Mouse (Mus musculus): Measurements from ENCODE around the gene Sec23ip.
"Not testable (repeated sequence)": the region's sequence is repeated elsewhere in the genome, so short reads cannot be mapped to it uniquely, and the experiment has no call there.

Sec23ip gene

DNA sequence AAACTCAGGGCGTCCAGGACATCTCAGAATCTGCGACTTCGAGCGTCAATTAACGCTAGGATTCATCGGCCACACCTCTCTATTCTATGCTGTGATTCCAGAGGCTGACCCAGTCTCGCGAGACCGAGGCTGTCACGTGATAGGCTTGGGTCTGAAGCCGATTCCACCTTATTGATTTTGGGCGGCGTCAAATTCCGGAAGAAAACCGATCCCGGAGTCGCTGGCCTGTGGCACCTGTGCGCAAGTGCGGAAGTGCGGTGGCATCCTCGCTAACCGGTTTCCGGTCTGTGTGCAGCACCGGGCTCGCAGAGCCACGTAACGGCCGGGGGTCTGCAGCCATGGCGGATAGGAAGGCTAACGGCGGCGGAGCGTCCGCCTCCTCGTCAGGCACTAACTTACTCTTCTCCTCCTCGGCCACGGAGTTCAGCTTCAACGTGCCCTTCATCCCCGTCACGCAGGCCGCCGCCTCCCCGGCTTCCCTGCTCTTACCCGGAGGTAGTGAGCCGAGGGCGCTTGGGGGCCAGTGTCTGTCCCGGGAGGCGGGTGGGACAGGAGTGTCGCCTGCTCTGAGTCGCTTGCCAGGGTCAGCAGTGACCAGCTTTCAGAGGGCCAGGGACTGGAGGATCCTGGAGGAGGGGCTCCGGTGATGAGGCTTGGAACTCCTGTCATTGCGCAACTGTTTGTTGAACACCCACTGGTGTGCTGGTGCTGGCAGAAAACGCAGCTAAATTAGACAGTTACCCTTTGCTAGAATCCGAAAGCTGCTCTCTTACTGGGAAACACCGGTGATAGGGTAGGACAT, at the start of gene Sec23ip:
TSS of gene Sec23ip (plus strand) at position 260 of the 802 bp plus-strand sequence.
- DNase-seq (ENCODE audit: low read depth): peak; percentile 99

DNA sequence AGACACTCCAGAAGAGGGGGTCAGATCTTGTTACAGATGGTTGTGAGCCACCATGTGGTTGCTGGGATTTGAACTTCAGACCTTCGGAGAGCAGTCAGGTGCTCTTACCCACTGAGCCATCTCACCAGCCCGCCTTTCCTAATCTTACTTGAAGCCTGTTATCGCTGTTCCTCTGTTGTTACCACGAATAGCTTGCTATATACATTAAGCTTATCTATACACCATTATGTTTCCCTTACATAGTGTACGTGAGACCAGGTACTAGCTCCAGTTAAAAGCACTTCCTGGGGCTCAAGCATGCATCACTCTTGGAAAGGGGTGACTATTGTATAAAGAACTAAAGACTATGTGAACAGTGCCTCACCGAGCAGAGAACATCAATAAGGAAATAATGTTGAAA, 44.8 kb upstream of the Sec23ip start:
- not testable (repeated sequence) for DNase-seq (ENCODE audit: low read depth)

DNA sequence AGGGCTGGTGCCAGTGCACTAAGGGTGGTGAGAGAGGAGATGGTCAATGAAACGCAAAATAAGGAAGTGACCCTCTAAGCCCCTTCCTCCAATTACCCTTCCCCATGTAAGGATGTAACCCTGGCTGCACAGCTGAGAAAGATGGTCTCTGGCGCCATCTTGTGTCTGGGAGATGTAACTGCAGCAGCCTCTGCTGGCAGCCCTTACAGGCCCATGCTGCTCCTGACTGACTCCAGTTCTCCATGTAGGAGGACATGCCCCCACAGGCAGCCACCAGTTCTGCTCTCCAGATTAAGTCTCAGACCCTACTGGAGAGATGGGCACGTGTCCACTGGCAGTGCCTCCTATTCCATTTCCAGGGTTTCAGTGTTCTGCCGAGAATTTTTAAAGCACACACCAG, 39.0 kb upstream of the Sec23ip start:
- peak; percentile 64 for DNase-seq (ENCODE audit: low read depth)

DNA sequence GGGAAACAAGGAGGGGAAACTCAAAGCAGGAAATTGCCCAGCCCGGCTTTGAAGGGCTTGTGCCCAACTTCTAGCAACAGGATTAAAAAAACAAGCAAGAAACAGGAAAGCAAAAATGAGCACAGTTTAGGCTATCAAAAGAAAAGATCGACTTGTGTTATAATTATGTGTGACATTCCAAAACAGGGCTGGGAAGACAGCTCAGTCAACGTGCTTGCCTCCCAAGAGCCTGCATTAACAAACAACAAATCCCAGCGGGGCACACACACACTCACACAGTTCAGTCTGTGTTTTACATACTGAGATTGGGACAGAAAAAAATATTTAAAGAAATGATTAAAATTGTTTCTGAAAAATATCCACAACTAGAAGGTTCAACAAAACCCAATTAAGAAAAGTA, 26.8 kb upstream of the Sec23ip start:
- DNase-seq (ENCODE audit: low read depth): no peak

DNA sequence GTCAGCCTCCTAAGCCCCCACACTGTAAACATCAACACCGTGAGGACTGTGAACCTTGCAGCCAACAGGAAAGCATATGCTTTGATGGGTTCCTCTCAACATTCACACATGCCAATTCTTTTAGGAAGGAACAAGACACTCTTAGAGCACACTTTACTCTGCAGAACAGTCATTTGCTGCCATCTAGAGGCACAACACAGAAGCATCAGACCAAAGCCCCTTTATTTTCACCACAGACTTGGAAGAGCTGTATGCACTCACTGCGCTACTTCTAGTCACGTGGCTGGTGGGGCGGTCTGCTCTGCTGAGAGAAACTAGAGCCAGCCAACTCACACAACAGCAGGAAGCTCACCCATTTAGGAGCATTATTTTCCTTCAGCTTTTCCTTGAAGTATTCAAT, 20.0 kb upstream of the Sec23ip start:
- peak; percentile 90 for DNase-seq (ENCODE audit: low read depth)

DNA sequence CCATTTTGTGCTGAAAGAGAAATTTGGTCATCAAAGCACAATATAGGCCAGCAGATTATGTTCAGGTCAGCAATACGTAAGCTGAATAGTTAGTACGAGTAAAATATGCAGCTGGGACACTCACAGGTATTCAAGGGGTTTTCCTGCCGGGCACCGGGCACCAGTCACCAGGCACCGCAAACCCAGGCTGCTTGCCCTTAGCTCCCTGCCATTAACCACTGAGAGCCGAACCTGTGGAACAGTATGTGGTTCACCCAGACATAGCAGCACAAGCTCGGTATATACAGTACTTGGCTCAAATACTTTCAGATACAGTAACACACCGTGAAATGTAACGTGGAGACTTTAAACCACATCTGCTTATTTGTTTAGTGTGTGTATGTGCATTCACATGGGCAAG, 19.6 kb upstream of the Sec23ip start:
- no peak for DNase-seq (ENCODE audit: low read depth)

DNA sequence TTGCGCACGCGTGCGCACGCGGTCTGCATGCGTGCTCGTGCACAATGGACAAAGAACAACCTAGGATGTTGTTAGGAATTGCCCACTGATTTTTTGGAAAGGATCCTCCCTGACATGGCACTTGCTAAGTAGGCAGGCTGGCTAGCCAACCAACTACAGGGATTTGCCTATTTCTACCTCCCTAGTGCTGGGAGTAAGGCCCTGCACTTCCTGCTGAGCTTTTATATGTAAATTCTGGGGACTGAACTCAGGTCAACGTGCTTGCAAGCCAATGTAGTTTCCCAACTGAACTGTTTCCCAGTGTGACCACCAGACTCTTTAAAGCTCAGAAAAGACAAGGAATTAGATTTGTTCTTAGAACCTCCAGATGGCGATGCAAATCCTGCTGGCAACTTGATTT, 17.7 kb upstream of the Sec23ip start:
- DNase-seq (ENCODE audit: low read depth): no peak

DNA sequence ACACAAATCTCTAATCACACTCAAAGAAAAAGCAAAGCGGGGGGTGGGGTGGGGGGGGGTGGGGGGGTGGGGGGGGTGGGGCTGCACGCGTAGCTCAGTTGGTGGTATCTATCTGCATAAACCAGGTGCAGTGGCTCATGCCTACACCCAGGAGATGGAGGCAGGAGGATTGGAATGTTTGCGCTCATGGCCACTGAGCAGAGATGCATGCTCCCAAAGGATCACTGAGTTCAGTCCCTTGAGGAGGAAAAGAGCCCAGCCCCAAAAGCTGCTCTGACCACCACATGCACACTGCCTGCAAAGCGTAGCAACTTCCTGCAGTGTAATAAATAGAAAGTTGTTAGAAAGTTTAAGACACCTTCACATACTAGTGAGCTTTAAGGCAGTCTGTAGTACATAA, 17.0 kb upstream of the Sec23ip start:
- no peak for DNase-seq (ENCODE audit: low read depth)

DNA sequence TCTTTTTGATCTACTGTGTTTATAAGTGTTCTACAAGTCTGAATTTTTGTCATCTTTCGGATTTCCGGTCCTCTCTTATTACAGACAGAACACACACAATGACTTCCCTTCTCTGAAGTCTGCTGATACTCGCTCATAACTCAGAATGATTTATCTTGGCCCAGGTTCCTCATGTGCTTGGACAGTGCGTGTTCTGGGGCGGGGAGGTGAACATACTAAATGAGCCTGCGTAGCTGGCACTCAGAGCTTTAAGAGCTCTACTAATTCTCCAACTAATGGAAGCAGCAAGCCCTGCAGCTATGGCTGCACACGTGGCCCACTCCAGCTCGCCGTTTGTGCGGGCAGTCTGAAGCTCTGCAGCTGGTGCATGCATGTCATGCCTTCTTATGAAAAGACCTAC, 16.0 kb upstream of the Sec23ip start:
- DNase-seq (ENCODE audit: low read depth): no peak

DNA sequence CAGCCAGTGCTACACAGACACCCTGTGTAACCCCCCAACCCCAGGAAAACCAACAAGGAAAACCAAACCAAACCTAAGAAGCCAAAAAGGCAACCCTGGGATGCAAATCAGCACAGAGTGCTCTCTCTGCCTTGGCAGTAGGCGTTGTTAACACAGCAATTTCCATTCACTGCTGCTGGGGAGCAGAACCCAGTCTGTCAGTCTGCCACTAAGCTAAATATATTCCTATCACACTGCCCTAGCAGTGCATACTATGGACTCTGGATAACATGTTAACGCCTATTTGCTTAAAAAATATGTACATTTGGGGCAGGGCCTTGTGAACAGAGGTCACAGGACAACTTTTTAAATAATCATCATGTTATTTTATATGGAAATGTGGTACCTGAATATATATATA, 13.2 kb upstream of the Sec23ip start:
- DNase-seq (ENCODE audit: low read depth): no peak

DNA sequence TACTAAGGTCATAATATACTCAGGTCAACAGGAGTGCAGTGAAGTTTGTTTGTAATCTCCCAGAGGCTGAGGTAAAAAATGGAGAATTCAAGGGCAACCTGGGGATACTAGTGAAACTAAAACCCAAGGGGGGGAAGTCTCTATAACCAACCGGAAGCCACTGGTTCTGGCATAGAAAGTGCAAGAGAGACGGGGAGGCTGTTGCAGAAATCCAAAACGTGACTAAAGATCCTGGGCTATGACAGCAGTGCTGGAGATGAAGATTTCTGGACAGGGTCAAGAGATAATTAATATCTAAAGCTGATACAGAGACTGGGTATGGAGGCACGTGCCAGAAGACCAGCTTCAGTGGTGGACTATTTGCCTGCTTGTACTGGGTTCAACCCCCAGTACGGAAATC, 6.7 kb upstream of the Sec23ip start:
- DNase-seq (ENCODE audit: low read depth): peak; percentile 69

DNA sequence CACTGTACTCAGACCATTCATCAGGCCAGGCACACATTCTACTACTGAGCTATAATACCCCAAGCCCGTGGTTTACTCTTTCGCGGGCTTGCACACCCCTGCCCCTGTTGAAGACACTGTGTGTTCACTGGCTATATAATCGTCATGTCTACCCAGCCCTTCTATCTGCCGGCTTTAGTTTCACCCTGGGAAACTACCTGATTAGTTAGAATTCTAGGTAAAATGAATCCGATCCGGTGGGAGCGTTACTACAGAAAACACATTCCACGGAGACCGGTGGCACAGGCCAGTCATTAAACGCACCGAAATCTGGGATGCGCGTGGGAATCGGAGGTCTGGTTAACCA, 5.7 kb upstream of the Sec23ip start:
- DNase-seq (ENCODE audit: low read depth): no peak

DNA sequence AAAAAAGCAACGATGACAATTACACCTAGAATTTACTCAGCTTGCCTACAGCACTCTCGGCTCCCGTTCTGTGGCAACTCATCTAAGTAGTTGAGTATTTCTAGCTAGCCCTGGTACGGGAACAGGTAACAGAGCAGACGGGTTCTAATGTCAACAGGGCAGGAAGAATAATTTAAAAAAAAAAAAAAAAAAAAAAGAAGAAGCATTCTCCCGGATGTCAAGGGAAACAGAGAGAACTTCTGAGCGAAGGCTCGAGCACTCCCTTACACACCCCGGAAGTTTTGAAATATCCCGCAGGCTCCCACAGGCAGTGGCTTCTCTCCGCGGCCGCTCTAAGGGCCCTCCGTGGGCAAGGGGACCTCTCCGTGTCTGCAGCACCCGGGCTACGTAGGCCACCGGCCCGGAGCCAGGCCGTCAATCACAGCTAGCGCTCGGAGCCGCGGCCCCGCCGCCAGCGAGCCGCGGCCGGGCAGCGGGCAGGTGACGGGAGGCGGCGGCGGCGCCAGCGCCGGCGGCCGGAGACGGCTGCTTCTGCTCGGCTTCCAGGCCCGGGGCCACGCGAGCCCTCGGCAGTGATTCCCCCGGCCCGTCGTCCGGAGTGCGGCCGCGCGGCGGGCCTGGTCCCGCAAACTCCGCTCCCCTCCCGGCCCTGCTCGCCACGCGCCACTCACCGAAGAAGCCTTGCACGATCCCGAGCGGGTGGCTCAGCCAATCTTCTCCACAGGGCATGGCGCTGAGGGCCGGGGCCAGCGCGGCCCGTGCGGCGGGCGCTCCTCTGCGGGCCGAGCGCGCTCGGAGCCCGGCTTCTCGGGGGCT, 5.1 kb upstream of the Sec23ip start:
- DNase-seq (ENCODE audit: low read depth): peak; percentile 68

DNA sequence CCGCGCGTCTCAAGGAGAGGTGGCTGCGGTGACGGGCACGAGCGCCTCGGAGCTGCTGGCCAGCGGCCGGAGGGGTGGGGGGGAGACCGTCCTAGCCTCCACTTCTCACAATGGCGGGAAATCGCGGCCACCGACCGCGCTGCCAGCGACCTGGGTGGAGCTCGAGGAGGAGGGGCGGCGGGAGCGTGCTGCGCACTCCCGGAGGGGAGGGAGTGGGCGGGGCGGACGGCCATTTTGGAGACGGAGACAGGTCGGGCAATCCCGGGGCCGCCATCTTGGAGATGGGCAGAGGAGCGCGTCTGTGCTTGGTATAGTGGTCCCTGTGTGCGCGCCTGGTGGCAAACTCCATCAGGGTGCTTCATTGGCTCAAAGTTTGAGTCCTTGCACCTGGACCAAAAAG, 4.4 kb upstream of the Sec23ip start, which contains the start of gene Mcmbp:
TSS of gene Mcmbp (minus strand) at position 162 of the 400 bp plus-strand sequence.
- DNase-seq (ENCODE audit: low read depth): peak; percentile 95

DNA sequence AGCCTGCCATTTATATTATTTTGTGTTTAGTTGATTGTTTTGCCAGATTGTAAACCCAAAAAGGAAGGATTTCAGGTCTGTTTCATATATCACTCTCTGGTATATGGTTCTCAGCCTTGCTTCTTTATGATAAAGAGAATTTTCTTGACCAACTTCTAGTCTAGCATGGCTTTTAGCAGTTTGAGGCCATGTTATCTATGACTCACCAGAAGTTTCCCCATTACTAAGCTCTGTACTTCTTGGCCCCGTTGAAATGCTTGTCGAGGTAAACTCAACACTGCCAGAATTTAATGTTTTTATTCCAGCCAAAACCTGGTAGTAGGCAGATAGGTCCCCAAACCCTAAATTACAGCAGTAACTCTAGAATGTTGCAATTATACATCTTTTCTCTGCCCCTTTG, 845 bp upstream of the Sec23ip start:
- peak; percentile 53 for DNase-seq (ENCODE audit: low read depth)

DNA sequence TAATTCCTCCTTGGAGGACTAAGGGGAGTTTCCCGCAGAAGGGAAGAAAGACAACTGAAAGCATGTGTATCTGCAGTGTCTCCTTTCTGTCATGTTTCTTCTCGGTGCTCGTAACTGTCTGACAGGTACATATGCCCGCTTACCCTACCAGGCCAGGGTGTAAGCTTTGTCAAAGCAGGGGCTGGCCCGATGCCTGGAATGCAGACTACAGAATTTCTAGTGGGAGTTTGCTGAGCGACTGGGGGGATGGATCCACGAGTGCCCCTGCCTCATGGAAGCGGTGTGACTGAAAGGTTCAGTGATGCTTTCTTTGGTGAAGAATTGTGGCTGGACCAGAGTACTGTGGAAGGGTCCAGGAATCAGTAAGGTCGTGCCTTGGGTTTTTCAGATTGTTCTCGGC, 1.4 kb downstream of the Sec23ip start:
- no peak for DNase-seq (ENCODE audit: low read depth)

DNA sequence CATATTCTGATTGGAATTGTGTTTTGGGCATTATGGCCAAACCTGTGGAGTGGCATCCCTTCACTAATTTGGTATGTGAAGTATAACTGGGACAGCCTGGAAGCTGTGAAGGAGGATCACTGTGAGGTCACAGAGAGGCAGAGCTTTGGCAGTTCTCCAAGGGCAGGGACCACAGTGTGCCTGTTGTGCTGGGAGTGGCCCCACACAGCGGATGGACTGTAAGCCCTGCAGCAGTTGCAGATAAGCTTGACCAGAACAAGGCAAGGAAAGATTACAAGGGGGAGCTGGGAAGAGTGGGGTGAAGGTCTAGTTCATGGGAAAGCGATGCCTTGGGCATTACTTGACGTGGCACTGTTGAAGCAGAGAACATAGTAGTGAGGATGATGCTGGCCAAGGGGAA, 4.0 kb downstream of the Sec23ip start:
- peak; percentile 95 for DNase-seq (ENCODE audit: low read depth)

DNA sequence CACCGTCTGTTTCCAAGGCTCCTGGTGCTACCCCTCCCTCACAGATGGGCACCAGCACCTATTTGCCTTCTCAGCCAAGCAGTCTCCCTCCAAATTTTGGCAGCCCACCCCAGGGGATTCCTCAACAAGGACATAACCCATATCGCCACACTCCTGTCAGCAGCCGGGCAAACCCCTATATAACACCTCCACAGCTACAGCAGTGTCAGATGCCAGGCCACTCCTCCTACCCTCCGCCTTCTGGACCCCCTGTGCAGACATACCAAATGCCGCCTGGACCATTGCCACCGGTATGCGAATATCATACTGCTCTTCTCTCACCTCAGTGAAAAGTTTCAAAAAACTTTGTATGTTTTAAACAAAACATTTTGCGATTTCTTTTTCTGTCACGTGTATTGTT, 5.6 kb downstream of the Sec23ip start:
- DNase-seq (ENCODE audit: low read depth): no peak

DNA sequence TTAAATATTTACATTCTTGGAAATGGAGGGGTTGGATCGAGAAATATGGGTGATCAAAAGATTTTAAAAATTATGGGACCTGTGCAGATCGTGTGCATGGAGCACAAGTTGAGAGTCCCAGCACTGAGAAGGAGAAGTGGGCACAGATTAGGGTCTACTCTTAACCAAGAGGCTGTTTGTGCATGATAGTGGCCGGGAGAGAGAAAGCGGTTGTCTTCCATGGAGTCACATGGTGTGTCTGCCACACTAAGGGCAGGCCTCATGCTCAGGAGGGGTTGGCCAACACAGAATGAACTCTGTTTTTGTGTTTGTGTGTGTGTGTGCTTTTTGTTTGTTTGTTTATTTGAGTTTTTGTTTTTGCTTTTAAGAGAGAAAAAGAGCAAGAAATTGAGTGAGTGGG, 7.3 kb downstream of the Sec23ip start:
- no peak for DNase-seq (ENCODE audit: low read depth)

DNA sequence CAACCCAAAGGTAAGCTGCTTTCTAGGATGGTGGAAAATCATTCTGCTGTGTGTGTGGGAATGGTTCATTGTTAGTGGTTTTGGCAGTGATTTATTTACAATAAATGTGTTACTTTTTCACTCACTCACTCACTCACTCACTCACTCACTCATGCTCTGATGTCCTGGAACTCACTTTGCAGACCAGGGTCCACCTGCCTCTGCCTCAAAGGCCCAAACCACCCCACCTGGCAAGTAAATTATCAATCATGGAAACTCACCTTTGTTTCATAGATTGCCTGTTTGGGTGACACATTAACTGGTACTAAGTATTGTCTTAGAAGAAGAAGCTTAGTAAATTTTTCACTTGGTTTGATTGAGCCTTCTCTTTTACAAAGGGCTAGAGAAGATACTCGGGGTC, 10.7 kb downstream of the Sec23ip start:
- no peak for DNase-seq (ENCODE audit: low read depth)

DNA sequence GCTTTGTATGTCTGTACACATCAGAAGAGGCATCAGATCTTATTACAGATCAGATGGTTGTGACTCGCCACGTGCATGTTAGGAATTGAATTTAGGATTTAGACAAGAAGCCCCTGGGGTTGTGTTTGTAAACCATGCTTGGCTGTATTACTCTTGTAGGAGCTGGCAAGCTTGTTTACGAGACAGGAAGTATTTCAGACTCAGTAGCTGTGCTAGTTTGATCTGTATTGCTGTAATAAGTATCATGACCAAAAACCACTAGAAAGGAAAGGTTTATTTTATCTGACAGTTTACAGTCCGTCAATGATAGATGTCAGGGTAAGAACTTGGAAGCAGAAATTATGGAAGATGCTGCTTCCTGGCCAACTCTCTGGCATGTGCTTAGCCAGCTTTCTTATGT, 14.2 kb downstream of the Sec23ip start:
- no peak for DNase-seq (ENCODE audit: low read depth)

DNA sequence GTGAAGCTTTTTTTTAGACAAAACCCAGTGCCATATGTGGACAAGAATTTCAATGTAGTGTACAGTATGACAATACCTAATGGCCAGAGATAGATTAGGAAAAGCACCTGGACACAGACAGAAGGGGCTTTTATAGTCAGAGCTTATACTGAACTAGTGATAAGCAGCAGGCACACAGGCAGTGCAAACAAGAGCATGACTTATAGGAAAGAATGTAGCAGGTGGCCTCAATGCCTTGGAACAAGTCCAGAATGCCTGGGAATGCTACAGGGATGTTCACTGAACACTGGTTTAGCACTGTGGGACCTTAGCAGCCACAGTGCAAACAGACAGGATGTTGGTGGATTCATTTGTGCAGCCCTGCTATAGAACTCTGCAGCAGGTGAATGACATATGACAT, 22.0 kb downstream of the Sec23ip start:
- no peak for DNase-seq (ENCODE audit: low read depth)

DNA sequence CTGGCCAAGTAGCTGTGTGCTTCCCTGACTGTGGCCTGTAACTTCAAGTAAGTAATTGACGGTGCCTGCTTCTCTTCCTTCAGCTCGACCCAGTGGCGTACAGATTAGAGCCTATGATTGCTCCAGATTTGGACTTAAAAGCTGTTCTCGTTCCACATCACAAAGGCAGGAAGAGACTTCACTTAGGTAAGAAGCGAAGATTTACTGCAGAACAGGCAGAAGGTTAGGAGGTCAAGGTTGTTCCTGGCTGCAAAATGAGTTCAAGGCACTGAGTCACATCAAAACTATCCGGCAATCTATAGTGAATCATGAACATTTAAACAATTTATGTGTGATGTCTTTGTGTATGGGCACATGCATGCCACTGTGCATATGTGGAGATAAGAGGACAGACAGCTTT, 32.5 kb downstream of the Sec23ip start:
- no peak for DNase-seq (ENCODE audit: low read depth)

DNA sequence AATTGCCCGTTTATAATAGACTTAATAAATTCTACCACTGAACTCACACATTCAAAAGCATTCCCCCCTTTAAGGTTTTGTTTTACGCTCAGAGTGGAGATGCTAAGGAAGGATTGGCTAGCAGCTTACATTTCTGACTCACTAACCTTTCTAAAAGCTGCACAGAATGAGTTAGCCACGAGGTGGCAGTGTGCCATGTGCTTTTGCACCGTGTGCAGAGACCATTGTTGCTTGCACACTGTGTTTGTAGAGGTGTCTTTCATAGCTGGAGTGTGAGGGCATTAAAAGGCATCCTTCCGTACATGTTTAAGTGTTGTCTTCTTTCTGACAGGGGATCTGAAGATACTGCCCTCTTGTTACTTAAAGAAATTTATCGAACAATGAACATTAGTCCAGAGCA, 34.6 kb downstream of the Sec23ip start:
- peak; percentile 73 for DNase-seq (ENCODE audit: low read depth)

Measured in 416B (cell line).